Mouse (Mus musculus) lung, postnatal 14 days (tissue): ENCODE data around the gene Eef1akmt2.

Source experiments
- DNase-seq: peaks from one replicate; pipeline ENCODE4 v3.0.0; 2021

Eef1akmt2 gene

DNA sequence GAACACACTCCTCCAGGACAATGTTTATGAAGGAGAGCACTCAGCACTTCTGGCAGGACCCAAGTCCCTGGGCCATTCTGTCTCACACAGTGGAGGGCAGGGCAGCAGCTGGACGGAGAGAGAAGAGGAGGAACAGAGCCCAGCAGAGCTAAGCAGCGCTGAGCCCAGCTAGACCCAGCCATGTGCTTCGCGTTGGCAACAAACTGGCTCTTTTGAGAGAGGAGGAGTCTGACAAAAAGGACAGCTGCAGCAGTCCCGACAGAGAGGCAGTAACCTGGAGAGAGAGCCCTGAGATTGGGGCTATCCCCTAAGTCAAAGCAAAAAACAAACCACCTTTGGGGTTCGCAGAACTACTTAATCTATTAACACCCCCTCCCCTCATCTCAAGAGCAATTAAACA is 42.1 kb downstream of the Eef1akmt2 start:
- peak; percentile 63 for DNase-seq

GRCm38 (mm10) chr7:132809721-132810120 is 42.8 kb downstream of the Eef1akmt2 start:
- DNase-seq = no peak

- DNase-seq = no peak
Measured at GRCm38 (mm10) chr7:132808841-132809682, 43.4 kb downstream of the Eef1akmt2 start.

- no peak for DNase-seq
Measured at GRCm38 (mm10) chr7:132808051-132808796, 44.2 kb downstream of the Eef1akmt2 start.

- DNase-seq = peak; percentile 84
Measured at GRCm38 (mm10) chr7:132806926-132807857, 45.3 kb downstream of the Eef1akmt2 start.

DNA sequence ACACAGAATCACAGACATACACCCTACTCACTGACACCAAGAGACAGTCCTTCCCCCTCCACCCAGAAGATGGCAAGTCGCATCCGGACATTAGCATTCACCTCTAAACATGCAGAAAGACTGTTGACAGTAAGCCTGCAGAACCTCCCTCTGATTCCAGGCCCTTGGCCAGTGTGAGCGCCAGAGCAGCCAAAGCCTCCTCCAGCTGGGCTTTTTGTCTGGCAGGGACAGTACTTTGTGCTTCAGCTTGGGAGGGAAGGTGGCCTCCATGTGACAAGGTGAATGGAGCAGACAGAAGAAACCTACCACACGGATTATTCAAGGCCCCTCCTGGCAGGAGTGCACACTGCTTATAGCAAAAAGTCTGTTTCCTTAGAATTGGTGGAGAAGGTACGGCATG is 46.2 kb downstream of the Eef1akmt2 start:
- no peak for DNase-seq

GRCm38 (mm10) chr7:132804951-132805350 is 47.5 kb downstream of the Eef1akmt2 start:
- DNase-seq = no peak

- no peak for DNase-seq
Measured at GRCm38 (mm10) chr7:132804461-132804860, 48.0 kb downstream of the Eef1akmt2 start.

DNA sequence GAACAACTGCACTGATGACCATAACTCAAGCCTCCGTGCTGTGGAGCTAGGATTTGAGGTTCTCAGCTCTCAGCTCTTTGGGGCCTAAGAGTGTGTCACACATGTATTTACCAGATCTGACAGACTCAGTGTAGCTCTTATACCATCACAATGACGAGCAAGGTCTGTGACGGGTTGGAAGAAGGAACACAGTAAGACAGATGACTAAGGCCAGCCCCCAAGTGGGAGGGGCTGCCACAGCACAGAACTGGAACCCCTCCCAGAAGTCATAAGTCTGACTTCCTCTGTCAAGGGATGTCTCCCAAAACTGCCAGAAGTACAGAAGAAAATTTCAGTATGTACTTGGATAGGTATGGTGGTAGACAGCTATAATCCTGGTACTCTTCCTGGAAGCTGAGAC is 48.5 kb downstream of the Eef1akmt2 start:
- DNase-seq = no peak

GRCm38 (mm10) chr7:132803336-132803735 is 49.1 kb downstream of the Eef1akmt2 start:
- DNase-seq = no peak

- no peak for DNase-seq
Measured at GRCm38 (mm10) chr7:132802691-132803090, 49.8 kb downstream of the Eef1akmt2 start.

GRCm38 (mm10) chr7:132802066-132802465 is 50.4 kb downstream of the Eef1akmt2 start:
- no peak for DNase-seq

- no peak for DNase-seq
Measured at GRCm38 (mm10) chr7:132801509-132801908, 51.0 kb downstream of the Eef1akmt2 start.

GRCm38 (mm10) chr7:132800868-132801267 is 51.6 kb downstream of the Eef1akmt2 start:
- no peak for DNase-seq

DNA sequence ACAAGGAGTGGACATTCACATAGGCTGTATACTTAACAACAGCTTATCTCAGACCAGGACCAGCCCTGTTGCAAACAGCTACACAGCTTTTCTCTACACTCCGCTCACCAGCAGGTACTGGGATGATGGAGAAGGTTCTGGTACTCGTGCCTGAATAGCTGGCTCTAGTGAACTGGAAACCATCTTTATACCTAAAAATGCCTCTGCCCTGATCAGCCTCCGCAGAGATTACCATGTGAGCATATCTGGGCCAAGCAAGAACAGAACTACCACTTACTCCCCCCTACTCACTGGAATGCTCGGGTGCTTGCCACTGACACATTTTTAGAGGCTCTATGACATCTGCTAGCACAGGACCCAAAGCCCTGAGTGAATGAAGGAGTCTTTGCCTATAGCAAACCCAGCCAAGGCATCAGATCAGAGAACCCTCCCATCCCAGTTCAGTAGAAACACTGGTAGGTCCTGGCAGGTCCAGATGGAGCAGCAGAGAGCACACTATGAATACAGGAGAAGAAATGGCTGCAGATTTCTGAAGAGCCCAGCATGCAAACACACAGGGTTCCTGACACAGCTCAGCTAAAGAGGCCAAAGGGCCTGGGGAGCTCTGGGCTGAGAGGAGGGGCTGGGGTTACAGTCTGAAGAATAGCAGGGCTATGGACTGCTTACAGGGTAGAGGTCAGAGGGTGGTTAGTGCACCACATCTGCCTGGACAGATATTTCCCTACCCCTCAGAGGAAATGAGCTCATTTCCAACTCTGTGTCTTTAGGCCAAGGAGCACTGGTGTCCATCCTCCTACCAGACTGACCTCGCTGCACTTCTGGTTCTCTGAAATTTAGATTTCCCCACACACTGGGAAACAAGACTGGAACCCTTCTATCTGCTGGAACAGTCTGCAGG is 53.1 kb downstream of the Eef1akmt2 start:
- no peak for DNase-seq

DNA sequence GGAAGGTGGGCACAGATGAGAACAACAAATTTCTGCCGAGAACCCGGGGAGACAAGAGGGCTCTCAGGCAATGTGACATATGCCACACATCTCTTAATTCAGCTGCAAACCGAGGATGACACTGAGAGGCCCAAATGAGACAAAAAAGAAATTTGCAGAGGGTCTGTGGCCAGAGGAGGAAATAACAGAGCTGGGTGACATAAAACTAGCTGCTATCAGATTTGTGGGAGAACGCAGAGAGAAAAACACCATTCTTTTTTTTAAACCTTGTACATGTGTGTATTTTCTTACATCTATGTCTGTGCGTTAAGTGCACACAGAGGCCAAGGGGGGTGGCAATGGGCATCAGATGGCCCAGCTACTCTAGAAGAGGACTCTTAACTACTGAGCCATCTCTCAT is 57.3 kb downstream of the Eef1akmt2 start:
- no peak for DNase-seq

GRCm38 (mm10) chr7:132793467-132793866 is 59.0 kb downstream of the Eef1akmt2 start:
- no peak for DNase-seq

DNA sequence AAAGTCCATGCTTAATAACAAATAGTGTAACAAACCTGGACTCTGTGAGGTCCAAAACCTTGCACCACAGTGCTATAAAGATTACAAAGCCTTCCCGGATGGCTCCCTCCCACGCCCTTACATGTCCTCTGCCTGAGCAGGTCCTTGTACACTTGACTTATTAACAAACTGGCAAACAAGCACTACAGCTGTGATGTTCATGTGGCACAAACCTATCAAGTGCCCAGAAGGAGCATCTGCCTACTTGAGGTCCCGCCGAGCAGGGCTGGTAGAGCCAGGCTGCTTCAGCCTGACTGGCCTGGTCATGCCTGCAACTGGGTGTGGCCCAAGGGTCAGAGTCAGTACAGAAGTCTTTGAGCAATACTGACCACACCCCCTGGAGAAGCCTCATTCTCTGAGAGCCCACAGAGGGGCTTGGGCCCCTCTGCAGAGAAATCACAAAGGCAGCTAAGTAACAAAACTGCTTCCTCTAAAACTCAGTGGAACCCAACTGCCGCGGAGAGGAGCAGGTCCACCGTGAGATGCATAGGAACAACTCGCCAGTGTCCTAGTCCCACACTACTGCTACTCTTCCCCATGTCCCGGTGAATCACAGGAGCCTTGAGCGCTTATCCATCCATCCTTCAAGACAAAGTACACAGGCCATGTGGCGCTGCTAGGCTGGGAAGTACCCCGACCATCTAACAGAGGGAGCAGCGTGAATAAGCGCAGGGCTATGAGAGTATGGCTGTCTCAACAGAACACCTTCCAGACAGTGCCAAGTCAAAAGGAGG is 61.8 kb downstream of the Eef1akmt2 start:
- DNase-seq = no peak

- no peak for DNase-seq
Measured at GRCm38 (mm10) chr7:132788826-132789225, 63.6 kb downstream of the Eef1akmt2 start.

DNA sequence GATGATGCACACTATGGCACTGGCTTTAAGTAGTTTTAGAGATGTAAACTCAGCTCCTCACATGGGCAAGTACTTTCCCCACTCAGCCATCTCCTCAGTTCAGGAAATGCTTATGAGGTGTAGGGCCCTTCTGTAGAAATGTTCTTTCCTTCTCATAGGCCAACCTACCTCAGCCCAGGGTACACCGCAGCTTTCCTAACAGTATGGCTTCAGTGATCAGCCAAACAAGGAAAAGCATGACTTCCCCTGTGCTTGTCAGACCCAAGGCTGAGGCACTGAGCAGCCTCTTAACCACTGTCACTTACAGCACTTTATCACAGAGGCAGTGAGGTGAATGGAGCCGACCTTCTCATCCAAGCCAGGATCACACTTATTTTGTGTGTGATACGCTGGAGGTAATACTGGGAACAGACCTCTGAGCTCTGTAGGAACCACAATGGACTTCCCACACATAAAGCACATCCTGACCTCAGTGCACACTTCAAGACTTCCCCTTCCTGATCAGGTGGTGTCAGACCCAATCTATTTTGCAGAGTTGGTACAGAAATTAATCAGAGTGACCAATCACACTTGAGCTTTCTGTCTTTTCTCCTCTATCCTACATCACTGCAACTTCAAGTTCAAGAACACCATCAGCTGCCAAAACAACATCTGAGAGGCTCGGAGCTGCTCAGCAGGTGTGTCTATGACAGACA is 64.8 kb downstream of the Eef1akmt2 start:
- no peak for DNase-seq
